Mouse (Mus musculus): ENCODE data around the gene Kalrn.

The Kalrn gene

GRCm38 (mm10) chr16:34241936-34242729 lies 331.2 kb downstream of the Kalrn start:
- no peak for DNase-seq

- DNase-seq, result no peak
These were observed 333.7 kb downstream of the Kalrn start for GRCm38 (mm10) chr16:34239618-34240017.

- DNase-seq, result no peak
These were observed 336.3 kb downstream of the Kalrn start for GRCm38 (mm10) chr16:34236898-34237611.

- no peak for DNase-seq
These were observed 338.2 kb downstream of the Kalrn start for GRCm38 (mm10) chr16:34235086-34235485.

- no peak for DNase-seq
These were observed 341.4 kb downstream of the Kalrn start for GRCm38 (mm10) chr16:34231952-34232351.

GRCm38 (mm10) chr16:34231146-34231545 lies 342.2 kb downstream of the Kalrn start:
- no peak for DNase-seq

- no peak for DNase-seq
These were observed 344.0 kb downstream of the Kalrn start for GRCm38 (mm10) chr16:34229350-34229749.

GRCm38 (mm10) chr16:34228661-34229060 lies 344.7 kb downstream of the Kalrn start:
- DNase-seq, result no peak

- no peak for DNase-seq
These were observed 361.2 kb downstream of the Kalrn start for GRCm38 (mm10) chr16:34212160-34212559.

GRCm38 (mm10) chr16:34211243-34211642 lies 362.1 kb downstream of the Kalrn start:
- no peak for DNase-seq

- DNase-seq, result no peak
These were observed 364.6 kb downstream of the Kalrn start for GRCm38 (mm10) chr16:34208748-34209147.

- DNase-seq, result no peak
These were observed 365.4 kb downstream of the Kalrn start for GRCm38 (mm10) chr16:34207972-34208371.

GRCm38 (mm10) chr16:34204527-34205139 lies 368.7 kb downstream of the Kalrn start:
- no peak for DNase-seq

GRCm38 (mm10) chr16:34199543-34199942 lies 373.8 kb downstream of the Kalrn start:
- no peak for DNase-seq

- DNase-seq, result peak; percentile 33
These were observed 380.1 kb downstream of the Kalrn start for GRCm38 (mm10) chr16:34192959-34193842.

GRCm38 (mm10) chr16:34184721-34185120 lies 388.6 kb downstream of the Kalrn start:
- DNase-seq, result no peak

GRCm38 (mm10) chr16:34183186-34183585 lies 390.1 kb downstream of the Kalrn start:
- DNase-seq, result no peak

- no peak for DNase-seq
These were observed 397.7 kb downstream of the Kalrn start for GRCm38 (mm10) chr16:34175625-34176024.

GRCm38 (mm10) chr16:34172572-34173181 lies 400.7 kb downstream of the Kalrn start:
- no peak for DNase-seq

- DNase-seq, result no peak
These were observed 406.3 kb downstream of the Kalrn start for GRCm38 (mm10) chr16:34167042-34167441.

GRCm38 (mm10) chr16:34163086-34163485 lies 410.2 kb downstream of the Kalrn start:
- no peak for DNase-seq

GRCm38 (mm10) chr16:34159576-34159975 lies 413.8 kb downstream of the Kalrn start:
- no peak for DNase-seq
